Mouse (Mus musculus): ENCODE measurements at regions not wholly inside any gene's neighbourhood (a gene's known extent, or its start where the extent isn't known, plus 50 kb on each side); places are given as distances from the start of the nearest gene placed in this dataset.

GRCm38 (mm10) chr2:95229386-95229785, 791.5 kb upstream of the Api5 start:
- TF ChIP-seq ZKSCAN1 (IDR thresholded peaks at IDR 0.05; ENCODE audit: low read depth, low read length) (no peak), CTCF (IDR thresholded peaks at IDR 0.05 in 2 of 3, conservative IDR thresholded peaks at IDR 0.05 in 1 of 3; ENCODE audit: control insufficient read depth in 1 of 3, insufficient read depth in 1 of 3, low read depth in 2 of 3, low read length in 3 of 3, poor library complexity in 1 of 3, severe bottlenecking in 1 of 3) (no peak), TCF12 (IDR thresholded peaks at IDR 0.05; ENCODE audit: low read depth, low read length) (no peak), ZNF384 (IDR thresholded peaks at IDR 0.05; ENCODE audit: low read depth, low read length) (no peak)

Data from MEL (cell line).